Mouse (Mus musculus): ENCODE results near the gene Ly75. TPM values are rescaled to one million over a fixed set of nuclear protein-coding genes. Genes with fewer than 3 reads are reported as not detected.

Ly75 gene
- total RNA-seq (2021): 1 to 10 TPM; 1.5 to 1.7 TPM
- long read RNA-seq, experiment 1: 0 reads
- long read RNA-seq, experiment 2: 0 reads

GRCm38 (mm10) chr2:60382858-60383669, at the start of gene Ly75:
Ly75 (minus strand) TSS chr2:60383303.
- DNase-seq (ENCODE audit: low spot score in 2 of 2): peak; percentile 72 to 74

DNA sequence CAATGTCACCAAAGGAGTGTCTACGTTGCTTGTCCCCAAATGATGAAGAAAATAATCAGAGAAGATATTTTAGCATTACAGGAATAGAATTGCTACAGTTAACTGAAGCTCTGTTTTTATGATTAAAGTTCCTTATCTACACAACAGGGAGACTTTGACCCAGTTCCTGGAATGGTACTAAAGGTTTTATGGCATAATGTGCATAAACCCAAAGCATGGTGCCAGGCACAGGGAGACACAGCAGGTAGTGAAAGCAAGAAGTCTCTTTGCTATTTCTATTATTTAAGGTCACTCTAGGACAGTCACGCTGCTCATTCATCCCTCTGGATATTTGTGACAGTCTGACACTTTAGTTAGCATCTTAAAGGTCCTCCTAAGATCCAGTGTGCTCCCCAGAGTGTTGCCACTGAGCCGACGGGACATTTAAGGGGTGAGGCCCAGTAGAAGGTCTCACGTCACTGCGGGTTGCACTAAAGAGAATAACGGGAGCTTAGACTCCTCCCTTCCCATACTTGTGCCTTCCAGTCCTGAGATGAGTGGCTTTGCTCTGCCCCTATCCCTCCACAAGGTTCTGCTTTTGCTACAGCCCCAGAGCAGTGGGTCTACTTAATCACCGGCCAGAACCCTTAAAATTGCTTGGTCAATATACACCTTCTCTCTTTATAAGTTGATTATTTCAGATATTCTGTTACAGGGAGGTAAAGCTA, 47.4 kb upstream of the Ly75 start:
- DNase-seq (ENCODE audit: low spot score in 2 of 2): no peak

GRCm38 (mm10) chr2:60418075-60418474, 35.0 kb upstream of the Ly75 start:
- DNase-seq (ENCODE audit: low spot score in 2 of 2): peak; percentile 25 to 64

- DNase-seq (ENCODE audit: low spot score in 2 of 2): no peak
Observed at GRCm38 (mm10) chr2:60414334-60414733, 31.2 kb upstream of the Ly75 start.

DNA sequence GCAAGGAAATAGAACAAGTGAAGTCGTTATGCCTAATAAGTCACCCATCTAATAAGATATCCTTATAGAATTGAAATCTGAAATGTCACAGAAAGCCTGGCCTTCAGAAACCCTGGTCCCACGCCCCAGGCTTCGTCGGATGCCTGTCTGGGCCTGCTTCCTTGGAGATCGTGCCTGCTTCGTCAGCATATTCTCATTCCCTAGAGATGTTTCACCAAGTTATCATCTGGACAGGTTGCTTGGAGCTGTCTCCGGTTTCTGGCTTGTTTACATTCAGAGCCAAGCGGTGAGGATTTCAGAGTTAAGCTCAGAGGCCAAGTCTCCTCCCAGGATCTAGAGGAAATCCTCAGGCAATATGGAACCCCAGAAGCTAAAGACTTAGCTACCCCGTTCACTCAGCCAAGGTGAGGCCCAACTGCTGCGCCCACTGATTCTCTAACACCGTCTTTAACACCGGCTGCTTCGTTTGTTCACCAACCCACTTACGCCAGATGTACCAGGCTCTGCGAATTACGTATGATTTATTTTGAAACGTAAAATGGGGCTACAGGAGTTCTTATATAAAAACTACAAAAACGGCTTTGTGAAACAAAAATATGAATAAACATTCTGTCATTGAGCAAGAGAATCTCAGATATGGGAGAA, 30.0 kb upstream of the Ly75 start:
- no peak for DNase-seq (ENCODE audit: low spot score in 2 of 2)

DNA sequence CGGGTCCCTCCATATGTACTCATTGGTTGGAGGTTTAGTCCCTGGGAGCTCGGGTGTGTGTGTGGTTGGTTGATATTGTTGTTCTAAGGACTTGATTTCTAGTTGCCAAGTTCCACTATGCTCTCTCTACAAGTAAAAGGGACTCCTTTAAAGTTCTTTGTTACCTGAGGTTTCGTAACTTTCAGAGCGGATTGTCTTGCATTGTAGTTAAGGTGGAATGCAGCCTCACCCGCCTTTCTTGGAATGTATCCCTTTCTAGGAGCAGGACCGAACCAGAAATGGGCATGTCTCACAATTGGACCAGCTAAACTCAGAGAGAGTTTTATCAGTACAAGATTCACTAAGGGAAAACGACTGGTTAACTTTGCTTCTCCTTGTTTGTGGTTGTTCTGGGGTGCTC, 28.1 kb upstream of the Ly75 start:
- DNase-seq (ENCODE audit: low spot score in 2 of 2): no peak

- DNase-seq (ENCODE audit: low spot score in 2 of 2): no peak
Observed at GRCm38 (mm10) chr2:60409989-60410763, 27.1 kb upstream of the Ly75 start.

- no peak for DNase-seq (ENCODE audit: low spot score in 2 of 2)
Observed at GRCm38 (mm10) chr2:60409194-60409593, 26.1 kb upstream of the Ly75 start.

- DNase-seq (ENCODE audit: low spot score in 2 of 2): no peak
Observed at GRCm38 (mm10) chr2:60407387-60407786, 24.3 kb upstream of the Ly75 start.

DNA sequence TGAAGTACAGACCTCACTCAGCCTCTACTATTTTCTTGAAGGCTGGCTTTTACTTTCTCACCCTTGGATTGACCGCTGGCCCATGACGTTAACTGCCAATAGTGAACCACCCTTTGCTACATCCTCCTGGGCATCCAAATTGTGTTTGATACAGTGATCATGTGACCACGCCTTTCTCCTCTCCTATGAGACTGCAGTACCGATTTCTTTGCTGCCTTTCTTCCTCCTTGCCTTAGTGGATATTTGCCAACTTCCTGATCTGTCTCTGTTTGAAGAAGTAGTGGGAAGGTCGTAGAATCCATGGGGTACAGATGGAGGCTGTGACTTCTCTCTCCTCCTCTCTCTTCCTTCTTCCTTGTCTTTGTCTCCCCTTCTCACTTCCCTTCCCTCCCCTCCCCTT, 22.3 kb upstream of the Ly75 start:
- DNase-seq (ENCODE audit: low spot score in 2 of 2): no peak

DNA sequence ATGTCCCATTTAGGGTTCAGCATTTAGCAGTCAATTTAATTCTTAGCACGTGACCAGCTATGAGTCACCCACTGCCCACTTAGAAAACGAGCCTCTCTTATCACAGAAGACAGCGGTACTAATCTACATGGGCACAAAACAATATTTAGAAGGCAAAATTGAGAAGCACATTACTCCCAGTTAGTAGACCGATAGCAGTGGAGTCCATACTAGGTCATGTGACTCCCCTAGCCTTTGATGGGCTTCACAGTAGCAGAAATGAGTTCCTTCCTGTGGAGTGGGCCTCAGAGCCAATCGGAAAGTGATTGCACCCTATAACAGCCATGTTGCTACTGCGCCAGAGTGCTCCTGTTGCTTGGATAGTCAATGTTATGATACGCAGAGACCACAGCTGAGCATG, 21.7 kb upstream of the Ly75 start:
- no peak for DNase-seq (ENCODE audit: low spot score in 2 of 2)

- DNase-seq (ENCODE audit: low spot score in 2 of 2): no peak
Observed at GRCm38 (mm10) chr2:60401694-60402093, 18.6 kb upstream of the Ly75 start.

- no peak for DNase-seq (ENCODE audit: low spot score in 2 of 2)
Observed at GRCm38 (mm10) chr2:60393786-60394185, 10.7 kb upstream of the Ly75 start.

- DNase-seq (ENCODE audit: low spot score in 2 of 2): no peak
Observed at GRCm38 (mm10) chr2:60392286-60392685, 9.2 kb upstream of the Ly75 start.

GRCm38 (mm10) chr2:60387363-60387762, 4.3 kb upstream of the Ly75 start:
- no peak for DNase-seq (ENCODE audit: low spot score in 2 of 2)

- no peak for DNase-seq (ENCODE audit: low spot score in 2 of 2)
Observed at GRCm38 (mm10) chr2:60386835-60387234, 3.7 kb upstream of the Ly75 start.

GRCm38 (mm10) chr2:60384763-60385085, 1.6 kb upstream of the Ly75 start:
- DNase-seq (ENCODE audit: low spot score in 2 of 2): no peak

- DNase-seq (ENCODE audit: low spot score in 2 of 2): no peak
Observed at GRCm38 (mm10) chr2:60384083-60384762, 1.1 kb upstream of the Ly75 start.

DNA sequence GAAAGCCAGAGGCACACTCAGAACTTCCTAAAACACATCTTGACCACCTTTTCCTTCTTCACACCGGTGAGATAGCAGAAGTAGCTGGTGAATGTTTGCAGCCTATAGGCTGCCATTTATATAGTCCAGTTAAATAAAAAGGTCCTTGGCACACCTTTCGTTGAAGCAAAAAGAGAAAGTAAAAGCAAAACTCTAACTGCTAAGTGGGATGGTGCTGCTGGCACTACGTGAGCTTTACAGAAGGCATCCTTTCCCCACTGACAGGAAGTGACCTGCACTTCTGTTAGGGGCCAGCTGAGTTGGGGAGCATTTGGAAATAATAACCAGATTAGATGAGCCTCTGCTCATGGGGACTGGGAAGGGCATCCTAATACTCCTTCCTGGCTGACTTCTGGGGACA, 757 bp downstream of the Ly75 start:
- no peak for DNase-seq (ENCODE audit: low spot score in 2 of 2)

- no peak for DNase-seq (ENCODE audit: low spot score in 2 of 2)
Observed at GRCm38 (mm10) chr2:60377260-60377659, 5.8 kb downstream of the Ly75 start.

DNA sequence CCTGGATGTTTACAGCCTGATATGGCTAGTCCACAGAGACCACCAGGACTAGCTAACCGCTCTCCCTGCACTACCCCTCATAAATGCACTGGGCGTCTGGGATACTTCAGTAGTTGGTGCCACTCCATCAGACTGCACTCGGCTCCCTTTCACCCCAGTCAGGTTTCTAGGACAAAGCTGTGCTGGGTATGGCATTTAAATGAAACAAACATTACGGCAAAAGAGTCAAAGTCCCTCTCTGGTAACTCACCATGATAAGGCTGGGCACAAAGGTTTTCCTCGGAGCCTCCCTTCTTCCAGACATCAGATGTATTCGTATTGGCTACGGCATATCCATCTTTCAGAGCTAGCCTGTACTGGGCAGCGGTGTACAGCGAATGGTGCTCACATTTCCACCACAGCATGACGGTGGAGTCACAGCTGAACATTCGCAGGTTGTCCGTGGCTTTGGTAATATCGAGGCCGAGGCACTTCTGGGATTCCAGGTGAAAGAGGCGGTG, 7.4 kb downstream of the Ly75 start:
- no peak for DNase-seq (ENCODE audit: low spot score in 2 of 2)

Measured in adrenal gland, postnatal 4 days (tissue).